Mouse (Mus musculus): ENCODE measurements around the gene Unc13b. TPM values are rescaled to one million over a fixed set of nuclear protein-coding genes. Genes with fewer than 3 reads are reported as not detected.

The Unc13b gene
- polyA plus RNA-seq, 1 experiment, result 0.38 TPM

DNA sequence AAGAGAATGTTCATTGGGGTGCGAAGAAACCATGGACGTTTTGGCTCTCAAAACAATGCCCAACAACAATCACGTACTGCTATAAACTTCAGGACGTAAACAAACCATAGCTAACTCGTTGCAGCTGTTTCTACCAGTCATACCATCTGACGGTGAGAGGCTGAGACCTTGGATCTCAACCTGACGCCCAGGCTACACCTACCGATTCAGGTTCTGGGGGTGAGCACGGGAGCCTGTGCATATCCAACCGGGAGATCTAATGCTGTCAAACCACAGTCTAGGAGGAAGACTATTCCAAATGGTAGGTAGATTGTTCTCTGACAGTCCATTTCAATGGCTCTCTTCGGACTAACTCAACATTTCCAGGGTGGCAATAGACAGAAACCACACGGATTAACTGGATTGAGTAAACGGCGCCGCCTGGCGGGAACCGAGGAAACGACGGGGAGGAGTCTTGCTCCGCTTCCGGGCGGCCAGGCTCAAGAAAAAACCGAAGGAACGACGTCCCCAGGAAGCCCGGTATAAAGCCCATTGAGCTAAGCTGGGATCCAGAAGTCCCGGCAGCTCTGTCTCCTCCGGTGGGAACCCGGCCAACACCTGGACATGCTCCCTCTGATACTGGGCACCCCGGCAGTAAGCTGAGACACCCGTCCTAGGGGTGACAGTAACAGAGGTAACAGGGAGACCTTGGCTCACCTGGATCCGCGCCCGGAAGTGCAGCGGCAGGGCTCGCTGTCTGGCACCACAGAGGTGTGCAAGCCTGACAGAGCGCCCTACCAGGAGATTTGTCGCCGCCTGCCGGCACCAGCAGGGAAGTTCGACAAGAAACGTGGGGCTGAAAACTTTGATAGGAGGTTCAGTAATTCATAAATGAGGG lies 33.4 kb upstream of the Unc13b start, which contains the start of gene Pigo:
TSS of gene Pigo (minus strand) at position 736 of the 877 bp plus-strand sequence.
- Histone ChIP-seq H3K4me1 (ENCODE audit: control insufficient read depth, insufficient read depth, low read length) (peaks cover 8% of the 10 kb centered on the region), H3K27ac (ENCODE audit: insufficient read depth, low read depth, low read length) (peak within 1 kb of the TSS; percentile 61), H3K4me3 (ENCODE audit: insufficient read depth, low read length) (peak within 1 kb of the TSS; percentile 74)
- TF ChIP-seq CTCF (IDR thresholded peaks at IDR 0.05; ENCODE audit: low read depth, low read length) (peak; percentile 62), POLR2A (IDR thresholded peaks at IDR 0.05; ENCODE audit: borderline replicate concordance, low read depth, low read length) (0 out of 2 replicates have a peak, but pooled peaks have one; percentile 49)

DNA sequence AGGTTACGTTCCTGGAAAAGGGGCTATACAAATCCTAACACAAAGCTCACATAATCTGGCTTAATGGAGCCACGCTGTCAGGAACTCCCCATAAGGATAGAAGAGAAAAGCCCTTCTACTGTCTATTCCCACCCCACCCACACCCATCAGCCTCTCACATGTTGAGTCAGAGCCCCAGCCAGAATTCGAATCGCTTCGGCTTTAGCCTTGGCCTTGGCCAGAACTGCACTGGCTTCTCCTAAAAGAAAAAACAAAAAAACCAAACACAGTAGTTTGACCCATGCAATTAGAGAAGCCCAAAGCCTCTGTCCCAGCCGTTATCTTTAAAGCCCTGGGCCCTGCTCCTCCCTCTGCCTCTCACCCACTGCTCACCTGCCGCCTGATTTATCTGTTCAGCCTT lies 29.6 kb upstream of the Unc13b start:
- TF ChIP-seq POLR2A (IDR thresholded peaks at IDR 0.05; ENCODE audit: borderline replicate concordance, low read depth, low read length), result no peak
- TF ChIP-seq CTCF (IDR thresholded peaks at IDR 0.05; ENCODE audit: low read depth, low read length), result no peak
- Histone ChIP-seq H3K4me3 (ENCODE audit: insufficient read depth, low read length) (no peak overlapping the region), H3K27ac (ENCODE audit: insufficient read depth, low read depth, low read length) (no peak overlapping the region), H3K4me1 (ENCODE audit: control insufficient read depth, insufficient read depth, low read length) (peaks cover 12% of the 10 kb centered on the region)

DNA sequence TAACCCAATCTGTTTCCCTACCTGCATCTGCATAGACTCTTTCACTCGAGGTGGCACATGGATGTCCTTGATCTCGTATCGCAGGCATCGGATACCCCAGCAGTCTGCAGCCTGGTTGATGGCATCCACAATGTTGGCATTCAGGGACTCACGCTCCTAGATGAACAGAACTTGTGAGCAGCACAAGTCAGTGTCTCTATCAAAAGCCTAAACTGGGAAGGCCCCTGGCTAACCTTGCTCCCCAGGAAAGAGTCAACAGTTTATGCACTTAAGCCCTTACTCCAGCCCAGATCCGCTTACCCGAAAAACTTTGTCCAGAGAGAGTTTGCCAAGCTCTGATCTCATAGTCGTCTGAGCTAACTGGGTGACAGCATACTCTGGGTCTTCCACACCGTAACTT lies 29.0 kb upstream of the Unc13b start:
- no peak for TF ChIP-seq POLR2A (IDR thresholded peaks at IDR 0.05; ENCODE audit: borderline replicate concordance, low read depth, low read length)
- TF ChIP-seq CTCF (IDR thresholded peaks at IDR 0.05; ENCODE audit: low read depth, low read length), result no peak
- no peak overlapping the region for H3K27ac ChIP-seq (ENCODE audit: insufficient read depth, low read depth, low read length)
- peaks cover 9% of the 10 kb centered on the region for H3K4me1 ChIP-seq (ENCODE audit: control insufficient read depth, insufficient read depth, low read length)
- H3K4me3 ChIP-seq (ENCODE audit: insufficient read depth, low read length), result no peak overlapping the region

DNA sequence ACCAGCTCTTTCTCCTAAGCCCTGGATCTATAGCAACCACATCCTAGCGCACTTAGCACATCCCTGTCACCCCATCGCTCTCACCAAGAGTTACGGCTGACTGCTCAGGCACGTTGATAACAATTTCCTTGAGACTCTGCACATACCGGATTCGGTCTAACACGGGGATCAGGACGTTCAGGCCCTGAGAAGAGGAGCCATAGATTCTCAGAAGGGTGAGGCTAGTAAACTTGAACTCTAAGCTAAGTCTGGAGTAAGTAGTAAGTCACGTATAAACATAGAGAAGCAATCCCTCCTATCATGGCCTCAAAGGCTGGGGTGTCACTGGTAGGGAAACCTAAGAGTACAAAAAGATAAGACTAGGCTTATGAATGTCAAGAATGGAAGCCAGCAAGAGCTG lies 28.4 kb upstream of the Unc13b start:
- H3K4me3 ChIP-seq (ENCODE audit: insufficient read depth, low read length), result peak overlapping the region; percentile 76
- TF ChIP-seq CTCF (IDR thresholded peaks at IDR 0.05; ENCODE audit: low read depth, low read length) (no peak), POLR2A (IDR thresholded peaks at IDR 0.05; ENCODE audit: borderline replicate concordance, low read depth, low read length) (no peak)
- peaks cover 7% of the 10 kb centered on the region for H3K4me1 ChIP-seq (ENCODE audit: control insufficient read depth, insufficient read depth, low read length)
- H3K27ac ChIP-seq (ENCODE audit: insufficient read depth, low read depth, low read length), result no peak overlapping the region

DNA sequence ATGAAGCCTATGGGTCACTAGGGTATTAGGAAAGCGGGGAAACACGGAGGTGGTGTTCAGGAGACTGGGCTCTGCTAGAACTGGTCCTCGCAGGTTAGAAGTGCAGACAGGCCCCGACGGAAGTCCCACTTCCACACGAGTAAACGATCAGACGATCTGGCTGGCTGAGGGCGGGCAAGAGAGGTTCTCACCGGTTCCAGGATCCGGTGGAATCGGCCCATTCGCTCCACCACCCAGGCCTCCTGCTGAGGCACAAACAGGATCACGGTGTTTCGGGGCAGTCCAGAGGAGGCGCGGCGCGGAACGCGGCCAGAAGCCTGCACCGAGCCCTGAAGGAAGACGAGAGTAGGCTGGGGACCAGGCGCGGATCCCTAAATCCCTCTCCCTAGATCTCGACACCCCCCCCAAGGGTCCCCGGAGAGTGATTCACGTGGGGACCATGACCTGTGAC lies 27.9 kb upstream of the Unc13b start:
- TF ChIP-seq POLR2A (IDR thresholded peaks at IDR 0.05; ENCODE audit: borderline replicate concordance, low read depth, low read length) (no peak), CTCF (IDR thresholded peaks at IDR 0.05; ENCODE audit: low read depth, low read length) (no peak)
- H3K4me1 ChIP-seq (ENCODE audit: control insufficient read depth, insufficient read depth, low read length), result peaks cover 7% of the 10 kb centered on the region
- H3K4me3 ChIP-seq (ENCODE audit: insufficient read depth, low read length), result peak overlapping the region; percentile 76
- H3K27ac ChIP-seq (ENCODE audit: insufficient read depth, low read depth, low read length), result peak overlapping the region; percentile 65

DNA sequence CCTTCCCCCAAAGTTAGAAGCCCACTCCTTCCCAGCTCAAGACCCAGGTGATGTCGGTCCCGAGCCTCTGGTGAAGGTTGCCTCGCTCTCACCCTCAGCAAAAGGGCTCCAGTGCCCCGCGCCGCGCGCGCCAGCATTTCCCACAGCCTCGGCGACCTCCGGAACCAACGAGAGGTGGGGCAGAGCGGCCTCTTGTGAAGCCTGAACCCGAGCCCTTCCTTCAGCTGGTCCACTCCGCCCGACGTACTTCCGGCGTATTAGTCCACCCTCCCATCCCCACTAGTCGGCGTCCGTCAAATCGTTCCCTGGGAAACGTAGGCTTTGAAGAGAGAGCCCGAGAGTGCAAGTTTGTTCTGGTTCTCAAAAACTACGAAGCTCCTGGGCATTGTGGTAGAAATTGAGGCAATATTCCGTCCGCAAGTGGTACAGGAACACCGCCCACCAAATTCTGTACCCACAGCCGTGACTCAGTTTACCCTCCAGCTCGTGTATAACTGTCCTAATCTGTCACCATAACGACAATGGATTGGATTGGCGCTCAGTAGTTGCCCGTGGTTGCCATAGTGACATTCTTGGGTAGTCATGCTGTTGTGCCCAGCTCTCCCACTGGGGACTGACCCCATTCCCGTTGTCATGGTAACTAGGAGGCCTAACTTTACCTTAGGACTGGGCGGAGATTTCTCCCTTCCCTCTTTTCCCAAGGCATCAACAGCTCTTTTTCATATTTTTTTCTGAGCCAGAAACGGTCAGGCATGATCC lies 27.3 kb upstream of the Unc13b start, which contains the start of gene Stoml2:
TSS of gene Stoml2 (minus strand) at position 474 of the 759 bp plus-strand sequence.
- H3K27ac ChIP-seq (ENCODE audit: insufficient read depth, low read depth, low read length), result peak within 1 kb of the TSS; percentile 65
- peak within 1 kb of the TSS; percentile 76 for H3K4me3 ChIP-seq (ENCODE audit: insufficient read depth, low read length)
- H3K4me1 ChIP-seq (ENCODE audit: control insufficient read depth, insufficient read depth, low read length), result peaks cover 7% of the 10 kb centered on the region
- TF ChIP-seq CTCF (IDR thresholded peaks at IDR 0.05; ENCODE audit: low read depth, low read length) (no peak), POLR2A (IDR thresholded peaks at IDR 0.05; ENCODE audit: borderline replicate concordance, low read depth, low read length) (peak; percentile 61; the same call in 1 of the 2 replicates)

DNA sequence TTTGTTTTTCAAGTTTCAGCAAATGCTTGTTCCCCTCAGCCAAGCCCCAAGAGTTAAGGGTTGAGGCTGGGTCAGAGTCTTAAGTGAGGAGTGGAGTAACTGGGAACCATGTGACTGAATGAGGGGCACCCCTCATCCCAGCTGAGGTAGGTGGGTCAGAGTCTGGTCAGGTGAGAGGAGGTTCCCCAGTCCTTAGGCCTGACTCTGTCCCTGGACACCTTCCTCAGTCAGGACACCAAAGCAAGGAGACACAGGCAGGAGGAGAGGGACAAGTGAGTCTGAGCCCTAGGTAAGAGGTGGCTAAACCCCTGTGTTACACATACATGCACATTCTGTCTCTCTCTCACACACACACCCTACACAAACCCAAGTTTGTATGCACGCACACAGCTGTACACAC lies 26.3 kb upstream of the Unc13b start:
- H3K4me1 ChIP-seq (ENCODE audit: control insufficient read depth, insufficient read depth, low read length), result peaks cover 10% of the 10 kb centered on the region
- H3K4me3 ChIP-seq (ENCODE audit: insufficient read depth, low read length), result no peak overlapping the region
- TF ChIP-seq CTCF (IDR thresholded peaks at IDR 0.05; ENCODE audit: low read depth, low read length), result no peak
- TF ChIP-seq POLR2A (IDR thresholded peaks at IDR 0.05; ENCODE audit: borderline replicate concordance, low read depth, low read length), result no peak
- H3K27ac ChIP-seq (ENCODE audit: insufficient read depth, low read depth, low read length), result no peak overlapping the region

DNA sequence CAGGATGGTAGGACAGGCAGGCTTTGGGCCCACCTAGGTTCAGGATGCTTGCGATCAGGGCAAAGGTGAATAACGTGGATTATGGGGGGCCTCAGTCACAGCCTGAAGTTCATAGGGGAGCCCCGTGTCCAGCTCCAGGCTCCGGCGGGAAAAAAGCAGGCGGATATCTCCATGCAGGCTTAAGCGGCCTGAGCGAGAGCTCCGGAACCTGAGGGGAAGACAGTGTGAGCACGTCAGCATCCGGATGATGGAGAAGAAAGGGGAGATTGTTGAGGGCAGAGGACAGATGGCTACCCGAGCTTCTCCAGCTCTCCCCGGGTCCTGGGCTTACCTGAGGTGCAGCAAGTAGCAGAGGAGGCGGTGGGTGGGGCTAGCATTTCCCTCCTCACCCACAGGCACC lies 25.3 kb upstream of the Unc13b start:
- H3K27ac ChIP-seq (ENCODE audit: insufficient read depth, low read depth, low read length), result no peak overlapping the region
- no peak overlapping the region for H3K4me3 ChIP-seq (ENCODE audit: insufficient read depth, low read length)
- H3K4me1 ChIP-seq (ENCODE audit: control insufficient read depth, insufficient read depth, low read length), result peaks cover 19% of the 10 kb centered on the region
- TF ChIP-seq POLR2A (IDR thresholded peaks at IDR 0.05; ENCODE audit: borderline replicate concordance, low read depth, low read length) (no peak), CTCF (IDR thresholded peaks at IDR 0.05; ENCODE audit: low read depth, low read length) (no peak)

DNA sequence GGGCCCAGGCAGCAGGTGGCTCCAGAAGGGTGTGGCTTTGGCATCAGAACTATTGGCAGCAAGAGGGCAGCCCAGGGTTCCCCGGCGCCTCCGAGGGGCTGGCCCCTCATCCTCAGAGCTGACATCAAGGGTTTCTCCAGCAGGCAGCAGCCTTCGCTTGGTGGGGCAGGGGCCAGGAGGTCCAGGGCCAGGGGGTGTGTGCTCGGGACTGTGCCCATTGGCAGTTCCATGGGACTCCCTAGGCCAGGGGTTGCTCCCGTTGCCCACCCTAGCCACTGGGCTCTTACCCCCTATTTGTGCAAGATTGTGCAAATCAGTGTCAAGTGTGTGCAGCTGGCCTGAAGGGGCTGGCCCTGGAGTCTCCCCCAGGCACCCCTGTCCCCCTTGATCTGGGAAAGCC lies 22.9 kb upstream of the Unc13b start:
- H3K4me1 ChIP-seq (ENCODE audit: control insufficient read depth, insufficient read depth, low read length), result peaks cover 28% of the 10 kb centered on the region
- no peak overlapping the region for H3K27ac ChIP-seq (ENCODE audit: insufficient read depth, low read depth, low read length)
- TF ChIP-seq CTCF (IDR thresholded peaks at IDR 0.05; ENCODE audit: low read depth, low read length), result no peak
- no peak for TF ChIP-seq POLR2A (IDR thresholded peaks at IDR 0.05; ENCODE audit: borderline replicate concordance, low read depth, low read length)
- no peak overlapping the region for H3K4me3 ChIP-seq (ENCODE audit: insufficient read depth, low read length)
